Mouse (Mus musculus) kidney, embryonic 15.5 days (tissue): ENCODE data around the gene Gm9. TPM values are rescaled to one million over a fixed set of nuclear protein-coding genes. Genes with fewer than 3 reads are reported as not detected.
A peak's percentile ranks its signal among the peaks of the same experiment; 100 is the strongest.
"Not testable (repeated sequence)": the region's sequence is repeated elsewhere in the genome, so short reads cannot be mapped to it uniquely, and the experiment has no call there.

ENCODE experiments used
- ATAC-seq: fragments of 200-750 bp; cut with Nextera tagmentation; replicated peaks from 2 replicates; pipeline ENCODE4 v1.8.0; 2017; ENCODE audit warnings: moderate TSS enrichment; ENCODE audit not compliant: low FRiP score
- H3K27ac ChIP-seq: fragments of 300-500 bp; sonication (generic); 2 replicates; pipeline ENCODE4 v1.5.1; 2015; ENCODE audit warnings: mild to moderate bottlenecking, inconsistent platforms
- H3K27me3 ChIP-seq: fragments of 300-500 bp; sonication (generic); 2 replicates; pipeline ENCODE4 v1.6.1; 2015; ENCODE audit warnings: inconsistent platforms
- H3K36me3 ChIP-seq: fragments of 300-500 bp; sonication (generic); 2 replicates; pipeline ENCODE4 v1.6.1; 2015; ENCODE audit warnings: inconsistent platforms
- H3K4me1 ChIP-seq: fragments of 300-500 bp; sonication (generic); 2 replicates; pipeline ENCODE4 v1.6.1; 2015; ENCODE audit warnings: inconsistent platforms
- H3K4me2 ChIP-seq: fragments of 300-500 bp; sonication (generic); 2 replicates; pipeline ENCODE4 v1.6.1; 2015; ENCODE audit warnings: moderate library complexity, mild to moderate bottlenecking, inconsistent platforms
- H3K4me3 ChIP-seq: fragments of 300-500 bp; sonication (generic); replicated peaks from 2 replicates; pipeline ENCODE4 v1.5.1; 2015; ENCODE audit warnings: mild to moderate bottlenecking, inconsistent platforms
- H3K9ac ChIP-seq: fragments of 300-500 bp; sonication (generic); 2 replicates; pipeline ENCODE4 v1.6.1; 2015; ENCODE audit warnings: mild to moderate bottlenecking, inconsistent platforms
- H3K9me3 ChIP-seq: fragments of 300-500 bp; sonication (generic); replicated peaks from 2 replicates; pipeline ENCODE4 v1.6.1; 2016; ENCODE audit warnings: inconsistent platforms
- WGBS: fragments of 180-500 bp; shearing (Covaris S2); methylation state at CpG from one replicate; pipeline ENCODE4 v1.1.7; 2015; ENCODE audit warnings: mixed read lengths; 5-methylcytosine and 5-hydroxymethylcytosine counted together
- polyA plus RNA-seq: library from polyadenylated mRNA; unstranded; fragments of >200 nt; fragmentation: Nextera tagmentation; extraction: Ambion mirVana; gene quantifications from 2 replicates; pipeline ENCODE4 v1.2.1, GENCODE M21; 2015

Gene Gm9
- polyA plus RNA-seq: not detected in 2 replicates

GRCm38 (mm10) chrX:37210941-37211340 is at the start of gene Gm9:
Gene Gm9, minus strand, starts transcription at chrX:37211041.
- Histone ChIP-seq H3K36me3 (no peaks in the 10 kb centered on the region), H3K4me3 (no peak within 1 kb of the TSS), H3K4me1 (no peaks in the 10 kb centered on the region), H3K9me3 (no peaks in the 10 kb centered on the region), H3K27ac (no peak within 1 kb of the TSS), H3K4me2 (no peak within 1 kb of the TSS), H3K9ac (no peak within 1 kb of the TSS), H3K27me3 (no peaks in the 10 kb centered on the region)
- 89% methylated on average over 10 of the region's 10 CpGs for WGBS
- ATAC-seq: no peak

GRCm38 (mm10) chrX:37249619-37250018 is 38.8 kb upstream of the Gm9 start, which contains the start of gene Rhox3a:
Gene Rhox3a, plus strand, starts transcription at chrX:37249919.
- H3K27ac ChIP-seq, H3K4me1 ChIP-seq, H3K4me2 ChIP-seq, H3K4me3 ChIP-seq, H3K9ac ChIP-seq, H3K36me3 ChIP-seq, H3K9me3 ChIP-seq, H3K27me3 ChIP-seq, ATAC-seq: not testable (repeated sequence)
- WGBS: 100% methylated on average over 1 of the region's 3 CpGs

DNA sequence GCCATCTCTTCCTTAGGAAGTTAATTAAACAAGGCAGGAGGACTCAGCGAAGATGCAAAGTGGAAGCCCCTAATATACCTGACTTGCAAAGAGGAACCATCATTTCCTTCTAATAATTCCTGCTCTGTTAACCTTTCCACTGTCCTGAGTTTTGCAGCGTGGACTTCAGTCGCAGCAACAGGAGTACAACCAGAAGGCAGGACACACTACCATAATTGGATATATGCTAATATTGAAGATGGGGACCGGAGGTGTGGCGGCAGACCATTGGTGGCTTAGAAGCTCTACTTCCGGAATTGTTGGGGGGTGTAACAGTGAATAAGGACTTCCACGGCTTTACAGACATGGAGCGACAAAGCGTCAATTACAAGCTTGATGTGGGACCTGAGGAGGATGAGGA is 33.8 kb upstream of the Gm9 start, which contains the start of gene Rhox2a:
TSS of gene Rhox2a (plus strand) at position 301 of the 400 bp plus-strand sequence.
- H3K9ac ChIP-seq, H3K27me3 ChIP-seq, H3K9me3 ChIP-seq, ATAC-seq, H3K4me3 ChIP-seq, H3K27ac ChIP-seq, H3K4me2 ChIP-seq, H3K36me3 ChIP-seq, H3K4me1 ChIP-seq: not testable (repeated sequence)
- WGBS: 100% methylated on average over 2 of the region's 9 CpGs

DNA sequence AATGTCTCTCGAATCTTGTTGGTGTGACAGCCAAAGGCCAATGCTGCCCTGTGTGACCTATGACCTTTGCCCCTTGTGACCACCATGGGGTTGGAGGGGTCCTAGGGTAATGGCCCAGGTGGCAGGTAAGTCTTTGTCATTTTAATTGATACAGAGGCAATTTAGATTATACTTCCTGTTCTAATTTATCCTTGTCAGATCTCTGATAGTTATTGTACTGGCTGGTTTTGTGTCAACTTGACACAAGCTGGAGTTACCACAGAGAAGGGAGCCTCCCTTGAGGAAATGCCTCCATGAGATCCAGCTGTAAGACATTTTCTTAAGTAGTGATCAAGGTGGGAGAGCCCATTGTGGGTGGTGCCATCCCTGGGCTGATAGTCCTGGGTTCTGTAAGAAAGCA is 11.3 kb upstream of the Gm9 start, which contains the start of gene Rhox1:
TSS of gene Rhox1 (minus strand) at position 101 of the 400 bp plus-strand sequence.
- H3K27ac ChIP-seq, H3K36me3 ChIP-seq, H3K4me1 ChIP-seq, H3K4me2 ChIP-seq, H3K9ac ChIP-seq, H3K4me3 ChIP-seq, ATAC-seq, H3K9me3 ChIP-seq, H3K27me3 ChIP-seq: not testable (repeated sequence)
- WGBS: 70% methylated on average over 1 of the region's 1 CpGs

GRCm38 (mm10) chrX:37198676-37199075 is 12.2 kb downstream of the Gm9 start:
- H3K36me3 ChIP-seq: no peaks in the 10 kb centered on the region
- no peak overlapping the region for H3K9ac ChIP-seq
- H3K27me3 ChIP-seq: no peaks in the 10 kb centered on the region
- WGBS: 64% methylated on average over 8 of the region's 8 CpGs
- no peaks in the 10 kb centered on the region for H3K9me3 ChIP-seq
- no peak overlapping the region for H3K4me3 ChIP-seq
- ATAC-seq: no peak
- H3K4me2 ChIP-seq: no peak overlapping the region
- no peak overlapping the region for H3K27ac ChIP-seq
- H3K4me1 ChIP-seq: no peaks in the 10 kb centered on the region

DNA sequence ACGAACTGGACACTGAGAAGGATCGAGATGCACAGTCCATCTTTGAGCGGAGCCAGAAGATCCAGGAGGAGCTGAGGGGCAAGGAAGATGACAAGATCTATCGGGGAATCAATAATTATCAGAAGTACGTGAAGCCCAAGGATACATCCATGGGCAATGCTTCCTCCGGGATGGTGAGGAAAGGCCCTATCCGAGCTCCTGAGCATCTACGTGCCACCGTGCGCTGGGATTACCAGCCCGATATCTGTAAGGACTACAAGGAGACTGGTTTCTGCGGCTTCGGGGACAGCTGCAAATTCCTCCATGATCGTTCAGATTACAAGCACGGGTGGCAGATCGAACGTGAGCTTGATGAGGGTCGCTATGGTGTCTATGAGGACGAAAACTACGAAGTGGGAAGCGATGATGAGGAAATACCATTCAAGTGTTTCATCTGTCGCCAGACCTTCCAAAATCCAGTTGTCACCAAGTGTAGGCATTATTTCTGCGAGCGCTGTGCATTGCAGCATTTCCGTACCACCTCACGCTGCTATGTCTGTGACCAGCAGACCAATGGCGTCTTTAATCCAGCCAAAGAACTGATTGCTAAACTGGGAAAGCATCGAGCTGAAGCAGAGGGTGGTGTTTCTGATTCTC is 19.0 kb downstream of the Gm9 start:
- H3K4me3 ChIP-seq: peak overlapping the region; percentile 58

GRCm38 (mm10) chrX:37191105-37191743 is 19.6 kb downstream of the Gm9 start, which contains the start of the genes Ndufa1 and Rnf113a1:
Gene Ndufa1, minus strand, starts transcription at chrX:37191163.
Gene Rnf113a1, plus strand, starts transcription at chrX:37191245.
- H3K36me3 ChIP-seq: peaks cover 9% of the 10 kb centered on the region; the same call in 1 of the 2 replicates
- H3K4me2 ChIP-seq: peak within 1 kb of the TSS; percentile 64
- WGBS: 22% methylated on average over 63 of the region's 63 CpGs
- no peaks in the 10 kb centered on the region for H3K9me3 ChIP-seq
- peak within 1 kb of the TSS; percentile 45 for H3K9ac ChIP-seq
- peak within 1 kb of the TSS; percentile 51 for H3K27ac ChIP-seq
- no peaks in the 10 kb centered on the region for H3K27me3 ChIP-seq
- ATAC-seq: peak; percentile 93
- H3K4me1 ChIP-seq: peaks cover 6% of the 10 kb centered on the region; the same call in 1 of the 2 replicates
- peak within 1 kb of the TSS; percentile 58 for H3K4me3 ChIP-seq

More for the DNA sequence above, 19.0 kb downstream of the Gm9 start:
- Histone ChIP-seq H3K9ac (peak overlapping the region; percentile 45), H3K27me3 (no peaks in the 10 kb centered on the region), H3K4me2 (peak overlapping the region; percentile 64), H3K9me3 (no peaks in the 10 kb centered on the region), H3K4me1 (peaks cover 6% of the 10 kb centered on the region; the same call in 1 of the 2 replicates), H3K27ac (no peak overlapping the region), H3K36me3 (peaks cover 9% of the 10 kb centered on the region; the same call in 1 of the 2 replicates)
- peak; percentile 14 for ATAC-seq
- WGBS: 23% methylated on average over 28 of the region's 28 CpGs

- 25% methylated on average over 20 of the region's 20 CpGs for WGBS
- ATAC-seq: no peak; the same call in 1 of the 2 replicates
Observed at GRCm38 (mm10) chrX:37190755-37191104, 20.1 kb downstream of the Gm9 start.

DNA sequence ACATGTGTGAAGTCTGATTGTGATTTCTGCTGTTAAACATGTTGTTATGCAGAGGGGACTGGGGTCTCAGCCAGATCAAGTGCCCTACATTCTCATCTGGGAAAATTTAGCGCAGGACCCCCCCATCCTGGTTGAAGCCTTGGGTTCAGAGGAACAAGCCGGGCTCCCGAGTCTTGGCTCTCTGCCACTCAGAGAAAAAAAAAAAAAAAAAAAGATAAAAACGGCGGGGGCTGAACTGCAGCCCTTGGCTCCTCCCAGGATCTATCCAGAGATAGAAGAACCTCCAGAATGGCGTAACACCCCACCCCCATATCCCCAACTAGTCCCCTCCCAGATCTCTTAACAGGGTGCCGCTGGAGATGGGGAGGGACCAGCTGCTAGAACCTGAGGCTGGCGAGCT is 26.4 kb downstream of the Gm9 start:
- not testable (repeated sequence) for H3K9ac ChIP-seq, H3K4me2 ChIP-seq, H3K27ac ChIP-seq, ATAC-seq, H3K4me1 ChIP-seq, H3K4me3 ChIP-seq, H3K9me3 ChIP-seq, H3K27me3 ChIP-seq, H3K36me3 ChIP-seq
- WGBS: 73% methylated on average over 8 of the region's 8 CpGs

More at GRCm38 (mm10) chrX:37190755-37191104, 20.1 kb downstream of the Gm9 start:
- peaks cover 6% of the 10 kb centered on the region; the same call in 1 of the 2 replicates for H3K4me1 ChIP-seq
- H3K27me3 ChIP-seq: no peaks in the 10 kb centered on the region
- peak overlapping the region; percentile 58 for H3K4me3 ChIP-seq
- peaks cover 9% of the 10 kb centered on the region; the same call in 1 of the 2 replicates for H3K36me3 ChIP-seq
- H3K9ac ChIP-seq: peak overlapping the region; percentile 36
- peak overlapping the region; percentile 64 for H3K4me2 ChIP-seq
- H3K27ac ChIP-seq: no peak overlapping the region
- H3K9me3 ChIP-seq: no peaks in the 10 kb centered on the region

- no peak within 1 kb of the TSS for H3K9ac ChIP-seq
- no peak for ATAC-seq
- H3K4me2 ChIP-seq: no peak within 1 kb of the TSS
- no peak within 1 kb of the TSS for H3K4me3 ChIP-seq
- H3K9me3 ChIP-seq: no peaks in the 10 kb centered on the region
- H3K36me3 ChIP-seq: no peaks in the 10 kb centered on the region
- H3K4me1 ChIP-seq: no peaks in the 10 kb centered on the region
- no peaks in the 10 kb centered on the region for H3K27me3 ChIP-seq
- H3K27ac ChIP-seq: no peak within 1 kb of the TSS
- 60% methylated on average over 5 of the region's 5 CpGs for WGBS
Observed at GRCm38 (mm10) chrX:37168742-37169141, 42.1 kb downstream of the Gm9 start, which contains the start of gene Akap14. Gene Akap14, minus strand, starts transcription at chrX:37168842.

- no peaks in the 10 kb centered on the region for H3K4me1 ChIP-seq
- H3K9me3 ChIP-seq: no peaks in the 10 kb centered on the region
- WGBS: 21% methylated on average over 3 of the region's 3 CpGs
- no peak overlapping the region for H3K4me3 ChIP-seq
- H3K4me2 ChIP-seq: no peak overlapping the region
- no peaks in the 10 kb centered on the region for H3K27me3 ChIP-seq
- H3K27ac ChIP-seq: no peak overlapping the region
- no peaks in the 10 kb centered on the region for H3K36me3 ChIP-seq
- ATAC-seq: no peak
- no peak overlapping the region for H3K9ac ChIP-seq
Observed at GRCm38 (mm10) chrX:37167085-37167484, 43.8 kb downstream of the Gm9 start.

- Histone ChIP-seq H3K9ac (no peak overlapping the region), H3K36me3 (no peaks in the 10 kb centered on the region), H3K4me2 (no peak overlapping the region), H3K9me3 (no peaks in the 10 kb centered on the region), H3K4me3 (no peak overlapping the region), H3K4me1 (no peaks in the 10 kb centered on the region), H3K27me3 (no peaks in the 10 kb centered on the region), H3K27ac (no peak overlapping the region)
- no peak for ATAC-seq
- 80% methylated on average over 18 of the region's 18 CpGs for WGBS
Observed at GRCm38 (mm10) chrX:37163115-37163514, 47.7 kb downstream of the Gm9 start.
